ENCODE assay signal across 27 mouse cellular contexts in the genomic region with DNA sequence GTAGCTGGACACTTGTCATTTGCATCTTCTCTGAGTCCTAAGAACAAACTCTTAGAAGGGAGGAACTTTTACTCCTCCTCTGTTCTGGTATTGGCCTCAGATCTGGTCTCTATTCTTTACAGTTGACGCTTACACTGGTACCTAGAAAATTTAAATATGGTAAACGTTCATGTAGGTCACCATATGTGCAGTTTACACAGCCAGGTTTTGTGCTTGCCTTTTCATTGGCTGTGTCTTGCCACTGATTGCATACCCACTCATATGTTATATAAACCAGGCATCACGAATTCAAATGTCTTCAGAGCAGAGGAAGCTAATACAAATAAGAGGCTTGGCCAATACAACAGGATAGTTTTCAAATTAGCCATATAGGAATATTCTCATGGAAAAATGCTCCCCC.
"Had no signal": no experiment of that assay in that cellular context is flagged by ENCODE, and none has a peak within 500 bp of the region (broad histone marks: within the 10 kb centered on the region; RNA-seq: fewer than 3 reads in every experiment).

No protein-coding gene starts in this region.

- DNase-seq: gastrocnemius, adult 2 months; gastrocnemius, postnatal 10 days; gastrocnemius, postnatal 25 days; heart, adult 18-20 months; heart, postnatal 10 days; heart, postnatal 4 days; kidney, adult 2 months; kidney, adult 9 months; kidney, postnatal 14 days; kidney, postnatal 36 days; layer of hippocampus, adult 9-11 months; layer of hippocampus, postnatal 36 days had no signal

- H3K4me3 ChIP-seq: gastrocnemius, adult 2 months; heart, embryonic 10.5 days; heart, embryonic 12.5 days; hindbrain, embryonic 10.5 days; hindbrain, embryonic 12.5 days; intestine, embryonic 15.5 days; kidney, embryonic 15.5 days; limb, embryonic 13.5 days; limb, embryonic 15.5 days; liver, embryonic 12.5 days had no signal

- ATAC-seq: hindbrain, embryonic 16.5 days; inflammation-experienced regulatory T-cells, adult 6 months; intestine, embryonic 15.5 days; intestine, postnatal 0 days; liver, embryonic 12.5 days had no signal

- H3K27ac ChIP-seq: gastrocnemius, adult 2 months; heart, embryonic 10.5 days; hindbrain, embryonic 10.5 days; hindbrain, embryonic 12.5 days; hindbrain, embryonic 14.5 days; intestine, embryonic 15.5 days; kidney, embryonic 15.5 days; kidney, postnatal 0 days; limb, embryonic 13.5 days; limb, embryonic 15.5 days; liver, embryonic 12.5 days; liver, embryonic 14.5 days had no signal
